Comparison of ENCODE assay signal across 10 mouse cellular contexts in genomic region chr1:169747902-169748301, GRCm38 (mm10). TPM values are rescaled to one million over a fixed set of nuclear protein-coding genes. Genes with fewer than 3 reads are reported as not detected.
DNase-seq lines count a peak whose midpoint lies in the region; ATAC-seq lines count a peak whose summit lies in the region.
"Had no signal": no experiment of that assay in that cellular context is flagged by ENCODE, and none has a peak within 500 bp of the region (broad histone marks: within the 10 kb centered on the region; RNA-seq: fewer than 3 reads in every experiment).

No protein-coding gene starts in this region.

- H3K9ac ChIP-seq in kidney, embryonic 14.5 days (ENCODE audit: low read depth, low read length) = no peak overlapping the region
- no peak overlapping the region for H3K9ac ChIP-seq in embryonic facial prominence, embryonic 15.5 days
- H3K9ac ChIP-seq in hindbrain, embryonic 14.5 days = peak overlapping the region; percentile 49
- H3K9ac ChIP-seq in midbrain, embryonic 16.5 days (ENCODE audit: low read depth, low read length) = peak overlapping the region; percentile 57

- H3K27me3 ChIP-seq in kidney, embryonic 14.5 days (ENCODE audit: control insufficient read depth, insufficient read depth, low read length) = peaks cover 19% of the 10 kb centered on the region; the same call in 1 of the 2 replicates
- peaks cover 10% of the 10 kb centered on the region for H3K27me3 ChIP-seq in embryonic facial prominence, embryonic 15.5 days
- no peaks in the 10 kb centered on the region for H3K27me3 ChIP-seq in hindbrain, embryonic 14.5 days (ENCODE audit: control insufficient read depth, insufficient read depth, low read length)
- H3K27me3 ChIP-seq in midbrain, embryonic 16.5 days (ENCODE audit: control insufficient read depth, insufficient read depth, low read depth, low read length) = no peaks in the 10 kb centered on the region

- H3K36me3 ChIP-seq in kidney, embryonic 14.5 days (ENCODE audit: control insufficient read depth, insufficient read depth, low read length) = no peaks in the 10 kb centered on the region
- H3K36me3 ChIP-seq in embryonic facial prominence, embryonic 15.5 days = no peaks in the 10 kb centered on the region
- H3K36me3 ChIP-seq in hindbrain, embryonic 14.5 days (replicated peaks; ENCODE audit: control insufficient read depth, insufficient read depth) = no peaks in the 10 kb centered on the region; the same call in 1 of the 2 replicates
- no peaks in the 10 kb centered on the region for H3K36me3 ChIP-seq in midbrain, embryonic 16.5 days (ENCODE audit: control insufficient read depth, insufficient read depth, low read length)

- no peaks in the 10 kb centered on the region for H3K9me3 ChIP-seq in kidney, embryonic 14.5 days (ENCODE audit: control insufficient read depth, low read length)
- no peaks in the 10 kb centered on the region for H3K9me3 ChIP-seq in embryonic facial prominence, embryonic 15.5 days (replicated peaks)
- no peaks in the 10 kb centered on the region for H3K9me3 ChIP-seq in hindbrain, embryonic 14.5 days (ENCODE audit: control insufficient read depth, low read length)
- no peaks in the 10 kb centered on the region for H3K9me3 ChIP-seq in midbrain, embryonic 16.5 days (replicated peaks; ENCODE audit: control insufficient read depth, low read length, poor library complexity, severe bottlenecking)
- H3K9me3 ChIP-seq: megakaryocyte, embryonic 14.5 days had no signal

- no peak for DNase-seq in kidney, adult 8-10 months
- DNase-seq in hindbrain, embryonic 14.5 days (ENCODE audit: low spot score) = no peak
- DNase-seq in adrenal gland, adult 18-20 months (ENCODE audit: low spot score in 2 of 2) = no peak
- no peak for DNase-seq in cerebellum, adult 18-20 months
- no peak for DNase-seq in frontal cortex, adult 2 months (ENCODE audit: extremely low spot score in 1 of 2, low spot score in 1 of 2)

- H3K27ac ChIP-seq in kidney, embryonic 14.5 days (ENCODE audit: low read depth, low read length) = no peak overlapping the region
- H3K27ac ChIP-seq in embryonic facial prominence, embryonic 15.5 days (replicated peaks) = no peak overlapping the region
- H3K27ac ChIP-seq in hindbrain, embryonic 14.5 days = peak overlapping the region; percentile 56
- H3K27ac ChIP-seq in midbrain, embryonic 16.5 days (ENCODE audit: low read length) = peak overlapping the region; percentile 86

- WGBS in kidney, embryonic 14.5 days = 45% methylated on average over 6 of the region's 6 CpGs
- 37% methylated on average over 6 of the region's 6 CpGs for WGBS in embryonic facial prominence, embryonic 15.5 days
- WGBS in hindbrain, embryonic 14.5 days = 39% methylated on average over 6 of the region's 6 CpGs
- WGBS in midbrain, embryonic 16.5 days = 19% methylated on average over 6 of the region's 6 CpGs

- no peak for ATAC-seq in kidney, embryonic 14.5 days (ENCODE audit: low FRiP score, low TSS enrichment)
- no peak for ATAC-seq in embryonic facial prominence, embryonic 15.5 days (ENCODE audit: insufficient number of reproducible peaks, low FRiP score, low TSS enrichment, low read depth)
- ATAC-seq in hindbrain, embryonic 14.5 days (ENCODE audit: low FRiP score) = 0 out of 2 replicates have a peak, but pooled peaks have one; percentile 26
- ATAC-seq in midbrain, embryonic 16.5 days = peak; percentile 75

- H3K4me3 ChIP-seq in kidney, embryonic 14.5 days (ENCODE audit: low read length) = peak overlapping the region; percentile 30
- H3K4me3 ChIP-seq in embryonic facial prominence, embryonic 15.5 days (replicated peaks) = peak overlapping the region; percentile 37
- H3K4me3 ChIP-seq in hindbrain, embryonic 14.5 days (replicated peaks; ENCODE audit: low read length) = peak overlapping the region; percentile 36
- peak overlapping the region; percentile 42 for H3K4me3 ChIP-seq in midbrain, embryonic 16.5 days (ENCODE audit: low read depth, low read length)

- H3K4me2 ChIP-seq in kidney, embryonic 14.5 days (replicated peaks; ENCODE audit: low read depth, low read length) = peak overlapping the region; percentile 48
- peak overlapping the region; percentile 58 for H3K4me2 ChIP-seq in embryonic facial prominence, embryonic 15.5 days (replicated peaks)
- peak overlapping the region; percentile 63 for H3K4me2 ChIP-seq in hindbrain, embryonic 14.5 days (replicated peaks)
- H3K4me2 ChIP-seq in midbrain, embryonic 16.5 days (ENCODE audit: low read length) = peak overlapping the region; percentile 67

- peaks cover 4% of the 10 kb centered on the region; the same call in 1 of the 2 replicates for H3K4me1 ChIP-seq in kidney, embryonic 14.5 days (ENCODE audit: control insufficient read depth, insufficient read depth, low read length)
- H3K4me1 ChIP-seq in embryonic facial prominence, embryonic 15.5 days = peaks cover 4% of the 10 kb centered on the region; the same call in 1 of the 2 replicates
- H3K4me1 ChIP-seq in hindbrain, embryonic 14.5 days (replicated peaks; ENCODE audit: control insufficient read depth, insufficient read depth, low read length) = peaks cover 8% of the 10 kb centered on the region; the same call in 1 of the 2 replicates
- peaks cover 24% of the 10 kb centered on the region for H3K4me1 ChIP-seq in midbrain, embryonic 16.5 days (ENCODE audit: control insufficient read depth, insufficient read depth, low read length)

RNA-seq across cellular contexts. Expression of gene Rgs4, which starts 0.5 kb away (rescaled TPM):
- 0.56 and 0.76 TPM in 2 replicates for polyA plus RNA-seq in kidney, embryonic 14.5 days (2014; fragmentation: Nextera tagmentation; extraction: Ambion mirVana)
- 3.3 and 3.6 TPM in 2 replicates for polyA plus RNA-seq in embryonic facial prominence, embryonic 15.5 days (2015; fragmentation: Nextera tagmentation; extraction: Ambion mirVana)
- 73.3 and 88.0 TPM in 2 replicates for polyA plus RNA-seq in hindbrain, embryonic 14.5 days (2014; fragmentation: Nextera tagmentation; extraction: Ambion mirVana)
- 53.6 and 66.9 TPM in 2 replicates for polyA plus RNA-seq in midbrain, embryonic 16.5 days (2015; fragmentation: Nextera tagmentation; extraction: Ambion mirVana)
- total RNA-seq in adrenal gland, adult 18-20 months (2021) = 10 to 100 TPM; 45.4 to 52.3 TPM
- 207 and 252 TPM in 2 replicates for polyA plus RNA-seq in frontal cortex, adult 2 months (2012; rRNA removed)
- total RNA-seq: MEL had no signal

Comparison
In these comparisons a context has a peak if more than half of its experiments do, and no peak if none do; other contexts are left out.
1. ATAC-seq: peak in hindbrain, embryonic 14.5 days (single experiment) and midbrain, embryonic 16.5 days (single experiment); none in kidney, embryonic 14.5 days (single experiment) and embryonic facial prominence, embryonic 15.5 days (single experiment).
2. H3K27ac ChIP-seq: peak in hindbrain, embryonic 14.5 days (single experiment) and midbrain, embryonic 16.5 days (single experiment); none in kidney, embryonic 14.5 days (single experiment) and embryonic facial prominence, embryonic 15.5 days (single experiment).
3. H3K9ac ChIP-seq: peak in hindbrain, embryonic 14.5 days (single experiment) and midbrain, embryonic 16.5 days (single experiment); none in kidney, embryonic 14.5 days (single experiment) and embryonic facial prominence, embryonic 15.5 days (single experiment).
4. RNA of gene Rgs4, which starts 0.5 kb away (polyA plus RNA-seq): 207 to 252 TPM in frontal cortex, adult 2 months, 73.3 to 88.0 TPM in hindbrain, embryonic 14.5 days and 53.6 to 66.9 TPM in midbrain, embryonic 16.5 days; 3.3 to 3.6 TPM in embryonic facial prominence, embryonic 15.5 days and 0.56 to 0.76 TPM in kidney, embryonic 14.5 days; every median in the first group is over 10 times any median in the second.
5. Peak in every context shown above with its lines, with median percentiles within 50 percentile points of each other: H3K4me2 ChIP-seq and H3K4me3 ChIP-seq.